Mouse (Mus musculus) adrenal gland, postnatal 10 days (tissue): ENCODE data around the gene Olfr700. TPM values are rescaled to one million over a fixed set of nuclear protein-coding genes. Genes with fewer than 3 reads are reported as not detected.
"Not testable (repeated sequence)": the region's sequence is repeated elsewhere in the genome, so short reads cannot be mapped to it uniquely, and the experiment has no call there.

Experiments used
- DNase-seq: peaks from one replicate; pipeline ENCODE4 v3.0.0; 2021; ENCODE audit warnings: mixed read lengths
- long read RNA-seq, 2 experiments: library from polyadenylated mRNA; stranded (forward); transcript quantifications; one replicate each; pipeline ENCODE4 v2.0.0; 2021
- total RNA-seq, 2 experiments: library from RNA; stranded (reverse); gene quantifications; 2 replicates each; pipeline ENCODE4 v1.2.3; 2021

The Olfr700 gene
- not detected for total RNA-seq
- long read RNA-seq, experiment 1: 0 reads
- long read RNA-seq, experiment 2: 0 reads

GRCm38 (mm10) chr7:106808734-106809133 is at the start of gene Olfr700:
Gene Olfr700, minus strand, starts transcription at chr7:106808834.
- DNase-seq: no peak

- DNase-seq: no peak
Measured at GRCm38 (mm10) chr7:106843060-106843459, 34.4 kb upstream of the Olfr700 start, which contains the start of gene Olfr703. Gene Olfr703, plus strand, starts transcription at chr7:106843360.

- no peak for DNase-seq
Measured at GRCm38 (mm10) chr7:106833793-106834192, 25.2 kb upstream of the Olfr700 start, which contains the start of gene Olfr702. Gene Olfr702, minus strand, starts transcription at chr7:106833893.

- no peak for DNase-seq
Measured at GRCm38 (mm10) chr7:106818414-106818813, 9.8 kb upstream of the Olfr700 start.

GRCm38 (mm10) chr7:106815775-106816174 is 7.1 kb upstream of the Olfr700 start:
- DNase-seq: no peak

- no peak for DNase-seq
Measured at GRCm38 (mm10) chr7:106813829-106814228, 5.2 kb upstream of the Olfr700 start, which contains the start of gene Olfr701. Gene Olfr701, plus strand, starts transcription at chr7:106814129.

GRCm38 (mm10) chr7:106793098-106793497 is 15.5 kb downstream of the Olfr700 start, which contains the start of gene Olfr699:
Gene Olfr699, minus strand, starts transcription at chr7:106793198.
- DNase-seq: no peak

- DNase-seq: no peak
Measured at GRCm38 (mm10) chr7:106788330-106788729, 20.3 kb downstream of the Olfr700 start.

GRCm38 (mm10) chr7:106761008-106761407 is 47.6 kb downstream of the Olfr700 start:
- DNase-seq: not testable (repeated sequence)

- DNase-seq: no peak
Measured at GRCm38 (mm10) chr7:106758800-106759199, 49.8 kb downstream of the Olfr700 start.

Other genes starting within 250 kb of the Olfr700 start
- not detected for gene Olfr693, start 128.2 kb downstream of the Olfr700 start, total RNA-seq
- not detected for gene Olfr694, start 117.0 kb downstream of the Olfr700 start, total RNA-seq
- not detected for gene Olfr695, start 92.4 kb downstream of the Olfr700 start, total RNA-seq
- not detected for gene Olfr697, start 66.4 kb downstream of the Olfr700 start, total RNA-seq
- not detected for gene Olfr698, start 53.4 kb downstream of the Olfr700 start, total RNA-seq
- not detected for gene Olfr699, start 15.6 kb downstream of the Olfr700 start, total RNA-seq
- gene Olfr701, start 5.3 kb upstream of the Olfr700 start, total RNA-seq: not detected
- not detected for gene Olfr702, start 25.1 kb upstream of the Olfr700 start, total RNA-seq
- gene Olfr703, start 34.5 kb upstream of the Olfr700 start, total RNA-seq: not detected
- not detected for gene Olfr704, start 54.4 kb upstream of the Olfr700 start, total RNA-seq
- not detected for gene Olfr705, start 68.1 kb upstream of the Olfr700 start, total RNA-seq
- gene Olfr706, start 79.3 kb upstream of the Olfr700 start, total RNA-seq: not detected
- gene Olfr707, start 92.4 kb upstream of the Olfr700 start, total RNA-seq: not detected
- gene Olfr1532-ps1, start 99.2 kb upstream of the Olfr700 start, total RNA-seq: not detected
- gene Olfr709-ps1, start 123.4 kb upstream of the Olfr700 start, total RNA-seq: under 1 TPM in 1 of 2 experiments, not detected in 1; 0.09 TPM
- gene Olfr710, start 139.5 kb upstream of the Olfr700 start, total RNA-seq: not detected
- under 1 TPM in 1 of 2 experiments, not detected in 1; 0.21 TPM for gene Olfr6, start 155.1 kb upstream of the Olfr700 start, total RNA-seq
- gene Olfr711, start 166.6 kb upstream of the Olfr700 start, total RNA-seq: not detected
- not detected for gene Olfr2, start 197.2 kb upstream of the Olfr700 start, total RNA-seq
- gene Olfr713, start 222.3 kb upstream of the Olfr700 start, total RNA-seq: not detected